Comparison of ENCODE assay signal across 9 mouse cellular contexts in the genomic region with DNA sequence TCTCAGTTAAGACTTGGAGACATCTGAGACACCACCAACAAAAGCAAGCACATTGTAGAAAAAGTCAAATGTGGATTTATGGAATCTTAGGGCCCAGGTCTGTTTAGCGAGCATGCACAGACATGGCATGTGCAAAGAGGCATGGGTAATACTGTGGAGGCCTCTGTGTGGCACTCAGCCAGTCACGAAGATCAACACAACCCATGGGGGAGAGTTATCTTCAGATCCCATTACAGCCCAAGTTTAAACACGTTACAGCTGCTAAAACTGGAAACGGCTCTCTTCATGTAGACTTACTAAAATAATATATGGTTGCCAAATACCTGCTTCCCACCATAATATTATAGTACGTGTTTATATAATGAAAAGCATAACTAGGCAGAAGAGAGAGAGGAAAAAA.
DNase-seq lines count a peak whose midpoint lies in the region; ATAC-seq and TF ChIP-seq lines count a peak whose summit lies in the region.
"Had no signal": no experiment of that assay in that cellular context is flagged by ENCODE, and none has a peak within 500 bp of the region (broad histone marks: within the 10 kb centered on the region; RNA-seq: fewer than 3 reads in every experiment).

No protein-coding gene starts in this region.

- H3K27ac ChIP-seq in lung, postnatal 0 days (ENCODE audit: low read length) = peak overlapping the region; percentile 84
- H3K27ac ChIP-seq in heart, embryonic 11.5 days (ENCODE audit: low read depth, low read length) = peak overlapping the region; percentile 79

- peaks cover 31% of the 10 kb centered on the region for H3K36me3 ChIP-seq in lung, postnatal 0 days (ENCODE audit: insufficient read depth, low read length)
- no peaks in the 10 kb centered on the region for H3K36me3 ChIP-seq in heart, embryonic 11.5 days (ENCODE audit: control insufficient read depth, insufficient read depth, low read length)
- peaks cover 21% of the 10 kb centered on the region for H3K36me3 ChIP-seq in myocyte (ENCODE audit: control insufficient read depth, insufficient read depth)

- TF ChIP-seq POLR2A in myocyte (IDR thresholded peaks at IDR 0.05; ENCODE audit: insufficient read length, low read depth) = no peak

- H3K4me1 ChIP-seq in lung, postnatal 0 days (ENCODE audit: insufficient read depth, low read depth, low read length) = peaks cover 11% of the 10 kb centered on the region
- H3K4me1 ChIP-seq in heart, embryonic 11.5 days (ENCODE audit: control insufficient read depth, insufficient read depth, low read length) = peaks cover 19% of the 10 kb centered on the region

- no peak overlapping the region for H3K4me2 ChIP-seq in lung, postnatal 0 days (replicated peaks; ENCODE audit: low read depth, low read length)
- H3K4me2 ChIP-seq in heart, embryonic 11.5 days = no peak overlapping the region
- peak overlapping the region; percentile 72 for H3K4me2 ChIP-seq in myocyte (ENCODE audit: low read depth)
- H3K4me2 ChIP-seq: midbrain, embryonic 12.5 days had no signal

- H3K79me2 ChIP-seq in myocyte (ENCODE audit: control insufficient read depth, insufficient read depth) = peaks cover 5% of the 10 kb centered on the region

- H3ac ChIP-seq in myocyte (ENCODE audit: control insufficient read depth, insufficient read length) = no peak overlapping the region

- peak; percentile 95 for DNase-seq in heart, adult 11 months
- no peak for DNase-seq in heart, postnatal 25 days (ENCODE audit: low spot score)
- DNase-seq in lung, postnatal 0 days (ENCODE audit: low spot score) = peak; percentile 21
- no peak for DNase-seq in lung, postnatal 25 days (ENCODE audit: low spot score)
- no peak for DNase-seq in natural killer cell, adult 2 months (ENCODE audit: low spot score in 2 of 2)
- no peak for DNase-seq in thymus, adult 18-20 months

- no peak overlapping the region for H3K9ac ChIP-seq in lung, postnatal 0 days (replicated peaks; ENCODE audit: low read depth)
- H3K9ac ChIP-seq in heart, embryonic 11.5 days (ENCODE audit: low read depth, low read length) = no peak overlapping the region
- H3K9ac ChIP-seq: midbrain, embryonic 12.5 days had no signal

- TF ChIP-seq CTCF in lung, postnatal 0 days (IDR thresholded peaks at IDR 0.05) = no peak

- no peak overlapping the region for H3K4me3 ChIP-seq in lung, postnatal 0 days (ENCODE audit: low read depth, low read length)
- H3K4me3 ChIP-seq in heart, embryonic 11.5 days (ENCODE audit: low read depth, low read length) = no peak overlapping the region
- H3K4me3 ChIP-seq in myocyte = no peak overlapping the region
- H3K4me3 ChIP-seq: midbrain, embryonic 12.5 days had no signal

- ATAC-seq in lung, postnatal 0 days = 0 out of 2 replicates have a peak, but pooled peaks have one; percentile 20
- no peak for ATAC-seq in heart, embryonic 11.5 days (replicated peaks; ENCODE audit: insufficient number of reproducible peaks, low FRiP score, low TSS enrichment)

- intact Hi-C loops in heart, postnatal 25 days (cut with DNase I) = loop anchor here (2.0 kb wide), 1 partner anchor 17 kb away; no protein-coding TSS in a partner anchor

- no peak for TF ChIP-seq EP300 in lung, postnatal 0 days (IDR thresholded peaks at IDR 0.05)

- no peaks in the 10 kb centered on the region for H3K27me3 ChIP-seq in lung, postnatal 0 days (replicated peaks; ENCODE audit: insufficient read depth, low read length)
- no peaks in the 10 kb centered on the region for H3K27me3 ChIP-seq in heart, embryonic 11.5 days (ENCODE audit: control insufficient read depth, insufficient read depth, low read length)
- no peaks in the 10 kb centered on the region for H3K27me3 ChIP-seq in myocyte (ENCODE audit: control insufficient read depth, insufficient read depth, insufficient read length)
- H3K27me3 ChIP-seq: midbrain, embryonic 12.5 days had no signal

- WGBS in lung, postnatal 0 days = 26% methylated on average over 5 of the region's 5 CpGs
- WGBS in heart, embryonic 11.5 days (ENCODE audit: insufficient replicate concordance) = 36% methylated on average over 5 of the region's 5 CpGs

- H3K9me3 ChIP-seq in lung, postnatal 0 days (ENCODE audit: low read length) = no peaks in the 10 kb centered on the region
- H3K9me3 ChIP-seq in heart, embryonic 11.5 days (replicated peaks; ENCODE audit: control insufficient read depth, low read length) = no peaks in the 10 kb centered on the region
- H3K9me3 ChIP-seq: midbrain, embryonic 12.5 days had no signal

TF ChIP-seq in myocyte, 11 proteins besides CTCF, POLR2A, EP300 and RAD21:
- TF ChIP-seq MAX (IDR thresholded peaks at IDR 0.05; ENCODE audit: low read depth) = no peak
- TF ChIP-seq POLR2AphosphoS2 (IDR thresholded peaks at IDR 0.05; ENCODE audit: insufficient read length, low read depth) = no peak
- no peak for TF ChIP-seq TCF3 (IDR thresholded peaks at IDR 0.05; ENCODE audit: insufficient read length, low read depth)
- TF ChIP-seq TCF12 (IDR thresholded peaks at IDR 0.05; ENCODE audit: insufficient read depth, poor library complexity, severe bottlenecking) = no peak
- no peak for TF ChIP-seq SRF (IDR thresholded peaks at IDR 0.05; ENCODE audit: control insufficient read depth, insufficient read length, low read depth)
- no peak for TF ChIP-seq MYOD1 (IDR thresholded peaks at IDR 0.05; ENCODE audit: control insufficient read depth in 1 of 3, insufficient read length in 2 of 3, low read depth in 2 of 3)
- TF ChIP-seq USF1 (IDR thresholded peaks at IDR 0.05; ENCODE audit: low read depth) = no peak
- no peak for TF ChIP-seq REST (IDR thresholded peaks at IDR 0.05; ENCODE audit: insufficient read depth, insufficient read length)
- no peak for TF ChIP-seq E2F4 (IDR thresholded peaks at IDR 0.05; ENCODE audit: insufficient read depth)
- no peak for TF ChIP-seq MYOG (IDR thresholded peaks at IDR 0.05; ENCODE audit: control insufficient read depth in 1 of 3, insufficient read depth in 1 of 3, insufficient read length in 2 of 3, low read depth in 2 of 3)
- TF ChIP-seq CEBPB (IDR thresholded peaks at IDR 0.05; ENCODE audit: insufficient read depth, poor library complexity, severe bottlenecking) = no peak

Comparison
In these comparisons a context has a peak if more than half of its experiments do, and no peak if none do; other contexts are left out.
1. DNase-seq: peak in heart, adult 11 months (single experiment) and lung, postnatal 0 days (single experiment); none in heart, postnatal 25 days (single experiment), lung, postnatal 25 days (single experiment), natural killer cell, adult 2 months (0 of 2) and thymus, adult 18-20 months (0 of 2).